Mouse (Mus musculus) hematopoietic stem cell, adult 5-6 weeks (primary cell): ENCODE measurements around the gene Robo2. TPM values are rescaled to one million over a fixed set of nuclear protein-coding genes. Genes with fewer than 3 reads are reported as not detected.

Experiments used
- ATAC-seq, 2 experiments: fragments of 125-278 bp in 1 of 2; replicated peaks in 1 of 2; 2 replicates each; pipeline ENCODE4 v1.8.0; 2016 to 2017; ENCODE audit warnings: inconsistent platforms in 2 of 2, mild to moderate bottlenecking in 2 of 2, moderate number of reproducible peaks in 2 of 2, low read depth in 1 of 2, moderate TSS enrichment in 1 of 2; ENCODE audit not compliant: low FRiP score in 2 of 2, poor library complexity in 2 of 2, severe bottlenecking in 2 of 2, insufficient read depth in 1 of 2, low TSS enrichment in 1 of 2
- total RNA-seq: library from RNA; stranded (forward); fragments of 172-1452, 232-1000 nt; gene quantifications from 2 replicates; pipeline ENCODE4 v1.2.3, GENCODE M21; 2017

Gene Robo2
- not detected in 2 replicates for total RNA-seq

- peak; percentile 44 to 54; a peak in 3 of 4 replicates for ATAC-seq
Observed at GRCm38 (mm10) chr16:74411481-74412251, at the start of gene Robo2. Gene Robo2 (minus strand): TSS chr16:74411825.

- ATAC-seq, result no peak
Observed at GRCm38 (mm10) chr16:74458138-74458537, 46.5 kb upstream of the Robo2 start.

GRCm38 (mm10) chr16:74457736-74458135 is 46.1 kb upstream of the Robo2 start:
- no peak for ATAC-seq

GRCm38 (mm10) chr16:74456808-74457470 is 45.3 kb upstream of the Robo2 start:
- no peak for ATAC-seq

GRCm38 (mm10) chr16:74455179-74455578 is 43.6 kb upstream of the Robo2 start:
- no peak for ATAC-seq

- no peak for ATAC-seq
Observed at GRCm38 (mm10) chr16:74448025-74448424, 36.4 kb upstream of the Robo2 start.

GRCm38 (mm10) chr16:74427071-74427470 is 15.4 kb upstream of the Robo2 start:
- ATAC-seq, result no peak

GRCm38 (mm10) chr16:74420324-74420723 is 8.7 kb upstream of the Robo2 start:
- no peak for ATAC-seq

GRCm38 (mm10) chr16:74412471-74413291 is 1.1 kb upstream of the Robo2 start:
- ATAC-seq, result peak; percentile 54 to 61

GRCm38 (mm10) chr16:74411021-74411420 is 604 bp downstream of the Robo2 start:
- ATAC-seq, result peak in 1 of 2 experiments; percentile 1; a peak in 1 of 4 replicates

GRCm38 (mm10) chr16:74410125-74410524 is 1.5 kb downstream of the Robo2 start:
- ATAC-seq, result no peak

- ATAC-seq, result no peak
Observed at GRCm38 (mm10) chr16:74409548-74409947, 2.1 kb downstream of the Robo2 start.

- ATAC-seq, result no peak
Observed at GRCm38 (mm10) chr16:74408566-74408965, 3.1 kb downstream of the Robo2 start.

GRCm38 (mm10) chr16:74397291-74397690 is 14.3 kb downstream of the Robo2 start:
- ATAC-seq, result no peak

- no peak for ATAC-seq
Observed at GRCm38 (mm10) chr16:74395678-74396077, 15.9 kb downstream of the Robo2 start.

- no peak for ATAC-seq
Observed at GRCm38 (mm10) chr16:74379458-74379857, 32.2 kb downstream of the Robo2 start.

- ATAC-seq, result no peak
Observed at GRCm38 (mm10) chr16:74375342-74375940, 36.2 kb downstream of the Robo2 start.
